Mouse (Mus musculus) C2C12 (cell line): Measurements from ENCODE around the gene Cox20. TPM values are rescaled to one million over a fixed set of nuclear protein-coding genes. Genes with fewer than 3 reads are reported as not detected.

Source experiments
- H3K27me3 ChIP-seq: one replicate; pipeline ENCODE4 v1.6.1; 2011; ENCODE audit not compliant: control insufficient read depth, insufficient read depth, insufficient read length
- H3K36me3 ChIP-seq: one replicate; pipeline ENCODE4 v1.6.1; 2011; ENCODE audit not compliant: control insufficient read depth, insufficient read depth
- H3K4me3 ChIP-seq: one replicate; pipeline ENCODE4 v1.5.1; 2011; ENCODE audit warnings: mild to moderate bottlenecking, control low read depth; ENCODE audit not compliant: poor library complexity, insufficient read depth, severe bottlenecking
- H3K79me2 ChIP-seq: one replicate; pipeline ENCODE4 v1.6.1; 2011; ENCODE audit not compliant: control insufficient read depth, insufficient read depth
- H3K79me3 ChIP-seq: one replicate; pipeline ENCODE4 v1.6.1; 2011; ENCODE audit warnings: low read depth, control low read depth
- H3ac ChIP-seq: one replicate; pipeline ENCODE3; 2011; ENCODE audit warnings: low read depth; ENCODE audit not compliant: control insufficient read depth, insufficient read length
- CEBPB ChIP-seq: IDR thresholded peaks from one replicate; pipeline ENCODE4 v1.6.1; 2011; ENCODE audit warnings: low read depth, mild to moderate bottlenecking, control low read depth, moderate library complexity
- CTCF ChIP-seq: IDR thresholded peaks from one replicate; pipeline ENCODE4 v1.5.1; 2011; ENCODE audit not compliant: control insufficient read depth, insufficient read depth, insufficient read length
- FOSL1 ChIP-seq: IDR thresholded peaks from one replicate; pipeline ENCODE4 v1.8.0; 2011; ENCODE audit warnings: mild to moderate bottlenecking, low read length; ENCODE audit not compliant: poor library complexity, insufficient read depth, severe bottlenecking
- MAX ChIP-seq: IDR thresholded peaks from one replicate; pipeline ENCODE4 v1.6.1; 2011; ENCODE audit warnings: mild to moderate bottlenecking, control low read depth
- MYOD1 ChIP-seq: IDR thresholded peaks from one replicate; pipeline ENCODE4 v1.6.1; 2011; ENCODE audit warnings: low read depth; ENCODE audit not compliant: control insufficient read depth, insufficient read length
- MYOG ChIP-seq: IDR thresholded peaks from one replicate; pipeline ENCODE4 v1.6.1; 2011; ENCODE audit not compliant: control insufficient read depth, insufficient read length; ENCODE audit errors: extremely low read depth
- USF1 ChIP-seq: IDR thresholded peaks from one replicate; pipeline ENCODE4 v1.6.1; 2011; ENCODE audit warnings: low read depth, mild to moderate bottlenecking, control low read depth, moderate library complexity
- polyA plus RNA-seq: library from polyadenylated mRNA; unstranded; fragments of >200 nt; fragmentation: generic; extraction: Trizol; gene quantifications from one replicate; pipeline ENCODE4 v1.2.1, GENCODE M21; 2012; ENCODE audit warnings: missing spikeins

Gene Cox20
- polyA plus RNA-seq, 1 experiment: 40.8 TPM

DNA sequence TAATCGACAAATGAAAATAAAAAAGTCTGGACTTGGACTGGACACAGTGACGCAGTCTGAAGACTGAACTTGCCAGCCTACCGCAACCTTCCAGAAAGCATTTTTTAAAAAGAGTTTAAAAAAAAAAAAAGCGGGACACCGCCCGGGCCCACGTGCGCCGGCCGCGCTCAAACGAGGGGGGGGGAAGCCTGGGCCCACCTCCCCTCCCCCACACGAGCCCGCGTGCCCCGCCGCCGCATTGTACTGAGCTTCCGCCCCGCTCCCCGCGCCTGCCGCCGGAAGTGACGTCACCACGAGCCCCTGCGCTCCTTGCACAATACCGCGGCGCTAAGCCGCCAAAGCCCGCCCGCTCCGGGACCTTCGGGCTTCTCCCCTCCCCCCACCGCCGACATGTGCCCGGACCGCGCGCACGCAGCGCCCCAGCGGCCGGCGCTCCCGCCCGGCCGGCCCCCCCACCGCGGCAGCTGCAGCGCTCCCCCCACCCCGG lies 17.4 kb downstream of the Cox20 start:
- peak overlapping the region; percentile 95 for H3ac ChIP-seq
- peaks cover 57% of the 10 kb centered on the region for H3K79me3 ChIP-seq
- H3K27me3 ChIP-seq: no peaks in the 10 kb centered on the region
- peaks cover 49% of the 10 kb centered on the region for H3K36me3 ChIP-seq
- peaks cover 76% of the 10 kb centered on the region for H3K79me2 ChIP-seq
- H3K4me3 ChIP-seq: peak overlapping the region; percentile 100
- TF ChIP-seq MAX: peak; percentile 76
- peak; percentile 94 for TF ChIP-seq CEBPB
- no peak for TF ChIP-seq MYOD1

DNA sequence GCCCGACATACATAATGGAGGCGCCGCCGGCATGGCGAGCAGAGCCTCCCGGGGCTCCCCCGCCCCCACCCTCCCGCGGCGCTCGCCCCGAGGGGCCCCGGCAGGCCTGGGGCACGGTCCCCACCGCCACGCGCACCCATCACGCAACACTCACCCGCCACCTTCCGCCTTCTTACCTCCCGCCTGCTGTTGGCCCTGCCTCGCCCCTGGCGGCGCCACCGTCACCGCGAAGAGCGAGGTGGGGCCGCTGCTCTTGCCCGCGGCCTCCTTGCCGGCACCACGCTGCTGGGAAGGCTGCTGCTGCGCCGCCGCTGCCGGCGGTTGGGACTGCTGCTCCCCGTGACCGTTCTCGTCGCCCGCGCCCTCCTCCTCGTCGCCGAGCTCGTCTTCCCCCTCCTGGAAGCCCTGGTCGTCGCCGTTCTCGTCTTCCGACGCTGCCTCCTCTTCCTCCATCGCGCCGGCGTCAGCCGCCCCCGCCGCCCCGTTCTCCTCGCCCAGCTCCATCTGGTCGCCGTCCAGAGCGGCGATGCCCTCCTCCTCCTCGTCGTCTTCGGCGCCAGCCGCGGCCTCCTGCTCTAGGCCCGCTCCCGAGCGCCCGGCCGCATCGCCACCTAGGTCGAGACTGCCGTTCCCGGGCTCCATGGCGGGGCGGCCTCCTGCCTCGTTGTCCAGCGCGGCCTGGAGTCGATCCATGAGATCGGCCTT lies 18.0 kb downstream of the Cox20 start:
- Histone ChIP-seq H3K79me2 (peaks cover 70% of the 10 kb centered on the region), H3K36me3 (peaks cover 43% of the 10 kb centered on the region), H3K79me3 (peaks cover 52% of the 10 kb centered on the region), H3K27me3 (no peaks in the 10 kb centered on the region), H3K4me3 (peak overlapping the region; percentile 100), H3ac (peak overlapping the region; percentile 95)
- TF ChIP-seq MYOG: peak; percentile 53
- no peak for TF ChIP-seq USF1

DNA sequence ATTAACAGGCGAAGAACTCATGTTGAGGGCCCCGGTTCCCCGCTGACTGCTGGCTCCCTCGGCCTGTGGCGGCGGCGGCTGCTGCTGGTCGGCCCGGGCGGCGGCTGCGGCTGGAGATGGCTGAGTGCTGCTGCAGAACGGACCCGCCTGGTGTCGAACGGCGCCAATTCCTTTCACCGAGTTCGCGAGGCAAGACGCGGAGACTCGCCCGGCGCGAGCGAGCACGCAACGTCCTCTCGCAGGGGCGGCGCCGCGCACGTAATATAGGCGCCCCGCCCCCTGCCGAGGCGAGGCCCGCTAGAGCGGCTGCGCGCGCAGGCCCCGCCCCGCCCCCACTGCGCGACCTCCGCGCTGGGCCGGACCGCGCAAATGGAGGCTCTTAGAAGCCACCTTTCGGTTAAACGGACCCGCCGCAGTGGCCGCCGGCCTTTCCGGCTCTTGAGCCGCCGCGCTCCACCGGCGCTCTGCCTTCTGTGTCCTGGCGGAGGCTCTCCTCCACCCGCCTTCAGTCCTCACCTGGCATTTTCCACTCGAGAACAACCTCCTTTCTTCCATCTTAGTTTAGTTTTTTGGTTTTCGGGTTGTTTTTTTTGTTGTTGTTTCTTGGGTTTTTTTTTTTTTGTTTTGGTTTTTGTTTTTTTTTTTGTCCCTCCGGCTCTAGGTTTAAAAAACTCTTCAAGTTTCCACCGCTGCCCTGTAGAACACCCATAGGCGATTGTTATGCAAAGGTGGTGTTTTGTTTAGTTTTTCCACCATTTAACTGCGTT lies 18.8 kb downstream of the Cox20 start, which contains the start of gene Hnrnpu:
Gene Hnrnpu (minus strand): TSS at position 247 of the 767 bp plus-strand sequence.
- Histone ChIP-seq H3K27me3 (no peaks in the 10 kb centered on the region), H3K79me2 (peaks cover 62% of the 10 kb centered on the region), H3K4me3 (peak within 1 kb of the TSS; percentile 100), H3K36me3 (peaks cover 35% of the 10 kb centered on the region), H3ac (peak within 1 kb of the TSS; percentile 95), H3K79me3 (peaks cover 44% of the 10 kb centered on the region)
- TF ChIP-seq MAX: peak; percentile 47
- no peak for TF ChIP-seq MYOD1

DNA sequence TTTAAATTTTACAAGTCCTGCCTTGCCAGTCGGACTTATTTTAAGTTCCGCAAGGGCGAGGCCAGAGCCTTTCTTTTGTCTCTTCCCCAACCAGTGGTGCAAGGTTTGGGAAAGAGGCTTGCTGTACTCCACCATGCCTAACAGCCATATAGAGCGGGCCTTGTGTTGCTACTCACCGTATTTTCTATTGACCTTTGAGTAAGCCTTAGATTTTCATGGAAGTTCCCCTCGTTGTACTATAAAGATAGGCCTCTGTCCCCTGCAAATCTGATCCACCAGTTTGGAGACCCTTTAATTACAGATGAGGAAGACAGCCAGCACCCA lies 19.4 kb downstream of the Cox20 start:
- Histone ChIP-seq H3K4me3 (peak overlapping the region; percentile 100), H3K79me3 (peaks cover 39% of the 10 kb centered on the region), H3K36me3 (peaks cover 30% of the 10 kb centered on the region), H3K79me2 (peaks cover 56% of the 10 kb centered on the region), H3ac (peak overlapping the region; percentile 2), H3K27me3 (no peaks in the 10 kb centered on the region)
- TF ChIP-seq USF1 (no peak), MYOG (no peak), MAX (no peak), CTCF (no peak)

DNA sequence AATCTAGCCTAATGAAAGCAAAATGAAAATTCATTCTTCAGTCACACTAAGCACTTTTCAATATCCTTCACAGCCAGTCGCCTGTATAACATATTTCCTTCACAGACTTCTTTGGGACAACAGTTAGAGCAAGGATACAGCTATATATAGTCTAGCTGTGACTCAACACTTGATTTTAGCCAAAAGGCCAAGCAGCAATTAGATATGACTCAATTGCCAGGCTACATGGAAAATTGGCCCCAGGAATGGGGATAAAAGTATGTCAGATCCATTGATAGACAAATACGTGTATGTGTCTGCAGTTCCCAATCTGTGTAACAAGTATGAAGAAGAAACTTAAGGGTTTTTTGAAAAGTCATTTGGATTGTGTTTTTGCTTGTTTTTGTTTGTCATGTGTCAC lies 21.3 kb downstream of the Cox20 start:
- H3K4me3 ChIP-seq: no peak overlapping the region
- H3K79me2 ChIP-seq: peaks cover 37% of the 10 kb centered on the region
- H3K36me3 ChIP-seq: peaks cover 10% of the 10 kb centered on the region
- TF ChIP-seq MAX: no peak
- no peak for TF ChIP-seq CEBPB
- no peak for TF ChIP-seq MYOG
- TF ChIP-seq FOSL1: no peak
- no peak for TF ChIP-seq USF1
- TF ChIP-seq CTCF: no peak
- TF ChIP-seq MYOD1: no peak
- no peaks in the 10 kb centered on the region for H3K27me3 ChIP-seq
- H3ac ChIP-seq: no peak overlapping the region
- peaks cover 19% of the 10 kb centered on the region for H3K79me3 ChIP-seq

DNA sequence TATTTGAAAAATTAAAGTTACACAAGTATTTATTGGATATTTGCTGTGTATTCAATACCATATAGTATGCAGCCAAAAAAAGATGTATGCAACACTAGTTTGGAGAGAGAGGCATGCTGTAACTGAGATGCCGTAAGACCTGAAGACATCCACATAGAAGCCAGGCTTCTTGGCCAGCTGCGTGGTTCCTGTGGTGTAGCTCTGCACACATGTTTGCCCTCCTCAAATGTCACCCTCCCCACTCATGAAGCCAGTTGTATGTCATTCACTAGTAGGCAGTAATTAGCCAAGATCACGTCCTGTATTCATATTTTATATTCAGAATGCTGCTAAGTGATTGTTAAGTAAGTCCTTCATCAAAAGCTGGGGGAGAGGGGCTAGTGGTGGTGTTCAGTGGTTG lies 22.5 kb downstream of the Cox20 start:
- H3ac ChIP-seq: no peak overlapping the region
- peaks cover 25% of the 10 kb centered on the region for H3K79me2 ChIP-seq
- H3K36me3 ChIP-seq: no peaks in the 10 kb centered on the region
- no peak overlapping the region for H3K4me3 ChIP-seq
- no peaks in the 10 kb centered on the region for H3K27me3 ChIP-seq
- H3K79me3 ChIP-seq: peaks cover 8% of the 10 kb centered on the region
- TF ChIP-seq FOSL1: no peak
- no peak for TF ChIP-seq CTCF
- no peak for TF ChIP-seq MAX
- no peak for TF ChIP-seq MYOD1
- TF ChIP-seq CEBPB: no peak
- no peak for TF ChIP-seq USF1
- no peak for TF ChIP-seq MYOG
